Mouse (Mus musculus): Measurements from ENCODE around the gene Nrxn2.

DNA sequence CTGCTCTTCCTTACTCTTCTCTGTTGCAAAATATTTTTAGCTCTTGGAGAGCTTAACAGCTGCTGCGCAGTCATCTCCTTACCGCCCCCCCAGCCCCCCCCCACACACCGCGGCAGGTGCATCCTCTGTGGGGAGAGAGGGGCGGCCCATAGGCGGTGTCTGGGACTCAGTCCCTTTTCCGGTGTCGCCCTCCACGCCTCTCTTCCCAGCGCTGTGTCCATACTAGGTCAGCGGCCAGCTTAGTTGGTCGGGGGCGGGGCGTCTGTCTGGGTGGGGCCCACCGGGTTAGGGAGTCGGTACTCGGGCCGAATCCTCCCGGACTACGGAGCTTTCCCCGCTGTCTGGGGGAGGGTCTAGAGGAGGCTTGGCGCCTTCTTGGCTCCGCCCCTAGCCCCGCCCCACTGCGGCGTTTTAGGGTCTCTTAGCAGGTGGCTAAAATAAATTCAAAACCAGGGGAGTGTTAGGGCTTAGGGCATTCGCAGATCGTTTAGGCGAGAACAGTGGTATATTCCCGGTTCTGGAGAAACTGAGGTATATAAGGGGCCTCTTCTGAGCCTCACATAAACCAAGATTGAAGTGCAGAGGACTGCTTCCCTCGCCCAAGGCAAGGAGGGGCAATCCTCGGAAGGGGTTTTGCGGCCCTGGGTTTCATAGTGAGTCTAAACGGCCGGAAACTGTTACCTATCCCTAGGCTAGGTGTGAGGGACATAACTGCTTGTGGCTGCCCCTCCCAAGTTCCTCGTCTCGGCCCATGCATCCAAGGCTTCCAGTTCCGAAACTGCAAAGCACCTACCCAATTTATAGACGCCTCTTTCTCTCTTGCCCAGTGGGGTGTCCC is 19.9 kb upstream of the Nrxn2 start:
- TF ChIP-seq ZC3H11A (IDR thresholded peaks at IDR 0.05; ENCODE audit: borderline replicate concordance, low read depth, low read length) (no peak), HCFC1 (IDR thresholded peaks at IDR 0.05; ENCODE audit: borderline replicate concordance, insufficient read depth, low read length) (no peak), ZNF384 (IDR thresholded peaks at IDR 0.05; ENCODE audit: low read depth, low read length) (no peak)
